Mouse (Mus musculus) embryonic facial prominence, embryonic 10.5 days (tissue): ENCODE measurements around the gene Fgfr2. TPM values are rescaled to one million over a fixed set of nuclear protein-coding genes. Genes with fewer than 3 reads are reported as not detected.

Source experiments
- DNase-seq: peaks from one replicate; pipeline ENCODE4 v3.0.0-alpha.2; 2017; ENCODE audit warnings: low spot score
- H3K27ac ChIP-seq: fragments of 300-500 bp; sonication (generic); replicated peaks from 2 replicates; pipeline ENCODE4 v1.5.1; 2016; ENCODE audit warnings: mild to moderate bottlenecking
- H3K27me3 ChIP-seq: fragments of 300-500 bp; sonication (generic); replicated peaks from 2 replicates; pipeline ENCODE4 v1.6.1; 2016; ENCODE audit warnings: low read depth, mild to moderate bottlenecking; ENCODE audit not compliant: poor library complexity, severe bottlenecking
- H3K36me3 ChIP-seq: fragments of 300-500 bp; sonication (generic); replicated peaks from 2 replicates; pipeline ENCODE4 v1.6.1; 2016; ENCODE audit warnings: mild to moderate bottlenecking, moderate library complexity
- H3K4me1 ChIP-seq: fragments of 300-500 bp; sonication (generic); 2 replicates; pipeline ENCODE4 v1.6.1; 2016
- H3K4me3 ChIP-seq: fragments of 300-500 bp; sonication (generic); 2 replicates; pipeline ENCODE4 v1.5.1; 2016; ENCODE audit warnings: mild to moderate bottlenecking, moderate library complexity
- H3K9me3 ChIP-seq: fragments of 300-500 bp; sonication (generic); 2 replicates; pipeline ENCODE4 v1.6.1; 2016; ENCODE audit warnings: mild to moderate bottlenecking
- WGBS: fragments of 180-500 bp; shearing (Covaris S2); methylation state at CpG from one replicate; pipeline ENCODE4 v1.1.7; 2016; 5-methylcytosine and 5-hydroxymethylcytosine counted together
- polyA plus RNA-seq: library from polyadenylated mRNA; unstranded; fragments of >200 nt; fragmentation: Nextera tagmentation; extraction: Ambion mirVana; gene quantifications from 2 replicates; pipeline ENCODE4 v1.2.1, GENCODE M21; 2016

Gene Fgfr2
- polyA plus RNA-seq, 1 experiment from 2014 or later = 74.3 TPM

DNA sequence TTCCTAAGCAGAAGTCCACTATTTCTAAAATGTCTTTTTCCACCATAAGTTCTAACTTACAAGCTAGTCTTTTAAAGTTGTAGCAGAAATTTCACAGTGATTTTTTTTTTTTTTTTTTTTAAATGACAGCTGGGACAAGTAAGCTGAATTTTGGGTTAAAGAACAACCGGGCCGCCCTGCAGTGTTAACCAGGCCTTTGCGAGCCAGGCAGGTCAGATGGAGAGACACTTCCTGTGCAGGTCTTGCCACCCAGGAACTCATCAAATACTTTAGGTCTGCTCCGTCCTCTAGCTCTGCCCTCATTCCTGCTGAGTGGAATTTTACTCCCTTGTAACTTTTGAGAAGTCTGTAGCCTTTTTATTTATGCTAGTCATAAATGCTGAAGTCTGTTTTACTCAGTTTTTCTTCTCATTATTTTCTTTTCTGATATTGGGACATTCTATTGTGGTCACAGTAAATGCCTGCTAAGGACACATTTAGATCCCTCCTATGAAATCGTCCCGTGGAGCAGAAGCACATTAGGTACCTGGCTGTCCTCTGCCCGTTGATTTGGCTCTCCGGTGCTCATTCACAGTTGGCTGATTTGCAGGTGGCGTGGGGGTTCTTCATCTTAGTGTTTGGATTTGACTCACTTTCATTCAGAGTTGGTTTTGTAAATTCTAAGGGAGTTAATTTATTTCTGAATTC is 2228.1 kb downstream of the Fgfr2 start:
- Histone ChIP-seq H3K9me3 (no peaks in the 10 kb centered on the region), H3K36me3 (peaks cover 29% of the 10 kb centered on the region), H3K4me3 (no peak overlapping the region), H3K27ac (no peak overlapping the region), H3K4me1 (no peaks in the 10 kb centered on the region), H3K27me3 (no peaks in the 10 kb centered on the region)
- no peak for DNase-seq
- 80% methylated on average over 9 of the region's 9 CpGs for WGBS

DNA sequence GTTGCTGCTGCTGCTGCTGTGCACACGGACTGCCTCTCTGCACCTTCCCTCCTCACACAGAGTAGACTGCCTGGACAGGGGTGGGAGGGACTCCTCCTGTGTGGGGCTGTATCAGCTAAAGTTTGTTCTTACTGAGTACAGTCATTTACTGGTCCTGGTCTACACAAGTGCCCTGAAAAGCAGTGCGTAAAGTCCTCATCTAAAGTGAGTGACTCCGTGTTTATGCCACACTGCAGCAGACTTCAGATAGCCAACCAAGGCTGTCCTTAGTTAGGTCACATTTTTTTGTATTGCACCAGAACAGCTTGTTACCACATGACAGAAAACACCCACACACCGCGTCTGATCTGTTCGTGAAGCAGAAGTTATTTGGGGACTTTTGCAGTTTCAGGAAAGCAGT is 2230.2 kb downstream of the Fgfr2 start:
- Histone ChIP-seq H3K36me3 (peaks cover 24% of the 10 kb centered on the region), H3K4me1 (peaks cover 3% of the 10 kb centered on the region), H3K27me3 (no peaks in the 10 kb centered on the region), H3K9me3 (no peaks in the 10 kb centered on the region), H3K27ac (no peak overlapping the region), H3K4me3 (no peak overlapping the region)
- no peak for DNase-seq
- 85% methylated on average over 6 of the region's 6 CpGs for WGBS

DNA sequence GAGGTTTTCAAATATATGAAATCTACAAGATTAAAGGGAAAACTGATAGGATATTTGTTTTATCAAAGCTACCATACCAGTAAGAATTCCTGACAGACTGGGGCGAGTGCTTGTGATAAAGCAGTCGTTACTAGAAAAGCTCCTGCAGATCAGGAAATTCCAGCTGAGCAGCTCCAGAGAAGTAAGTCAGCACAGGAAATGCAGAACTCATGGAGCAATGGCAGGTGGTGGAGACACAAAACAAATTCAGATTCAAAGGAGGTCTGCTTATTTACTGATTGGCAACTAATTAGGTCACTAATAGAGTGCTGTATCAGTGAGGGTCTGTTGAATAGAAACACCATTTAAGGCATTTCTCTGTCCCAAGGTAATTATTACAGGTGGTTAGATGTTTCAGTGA is 2232.3 kb downstream of the Fgfr2 start:
- no peak overlapping the region for H3K4me3 ChIP-seq

DNA sequence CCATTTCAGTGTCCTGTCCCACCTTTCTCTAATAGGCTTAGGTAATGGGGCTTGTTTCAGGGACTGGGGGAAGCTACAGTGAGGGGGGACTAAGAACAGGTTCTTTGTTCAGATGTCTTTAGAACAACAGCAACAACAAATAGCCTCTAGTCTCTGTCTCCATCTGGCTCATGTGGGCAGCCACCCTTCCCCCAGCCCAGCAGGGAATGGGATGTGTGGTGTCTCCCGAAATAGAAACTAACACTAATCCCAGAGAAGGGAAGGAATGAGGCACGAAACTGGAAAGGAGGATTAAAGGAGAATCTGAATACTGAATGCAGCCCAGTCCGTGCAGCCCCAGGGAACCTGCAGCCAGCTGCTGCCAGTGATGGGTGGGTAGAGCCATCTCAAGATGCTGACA is 2235.2 kb downstream of the Fgfr2 start:
- DNase-seq = no peak
- H3K27ac ChIP-seq = no peak overlapping the region
- WGBS = 12% methylated on average over 3 of the region's 3 CpGs
- H3K4me1 ChIP-seq = peaks cover 6% of the 10 kb centered on the region
- H3K4me3 ChIP-seq = no peak overlapping the region
- no peaks in the 10 kb centered on the region for H3K9me3 ChIP-seq
- H3K36me3 ChIP-seq = peaks cover 29% of the 10 kb centered on the region
- H3K27me3 ChIP-seq = no peaks in the 10 kb centered on the region

More for the DNA sequence above, 2232.3 kb downstream of the Fgfr2 start:
- Histone ChIP-seq H3K27me3 (no peaks in the 10 kb centered on the region), H3K27ac (no peak overlapping the region), H3K4me1 (peaks cover 6% of the 10 kb centered on the region), H3K9me3 (no peaks in the 10 kb centered on the region), H3K36me3 (peaks cover 23% of the 10 kb centered on the region)
- 34% methylated on average over 2 of the region's 2 CpGs for WGBS
- no peak for DNase-seq

DNA sequence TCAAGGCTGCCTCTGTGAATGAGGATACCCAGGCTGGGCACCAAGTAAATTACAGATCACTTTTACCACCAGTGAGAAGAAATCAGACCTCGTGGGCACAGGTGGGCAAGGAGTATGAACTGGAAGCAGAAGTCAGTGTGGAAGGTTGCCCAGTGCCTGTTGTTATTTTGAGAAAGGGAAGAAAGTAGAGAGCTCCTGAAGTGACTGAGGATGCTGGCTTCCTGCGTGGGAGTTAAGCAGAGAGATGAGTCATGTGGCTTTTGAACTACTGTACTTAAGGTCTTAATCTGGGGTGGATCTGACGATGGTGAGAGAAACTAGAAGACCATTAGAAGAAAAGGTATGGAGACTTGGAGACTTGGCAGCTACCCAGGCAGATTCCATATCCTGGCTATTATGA is 2236.9 kb downstream of the Fgfr2 start:
- no peak overlapping the region for H3K4me3 ChIP-seq
- peaks cover 6% of the 10 kb centered on the region for H3K4me1 ChIP-seq
- no peak overlapping the region for H3K27ac ChIP-seq
- no peak for DNase-seq
- H3K9me3 ChIP-seq = no peaks in the 10 kb centered on the region
- peaks cover 15% of the 10 kb centered on the region; the same call in 1 of the 2 replicates for H3K36me3 ChIP-seq
- no peaks in the 10 kb centered on the region for H3K27me3 ChIP-seq
- 86% methylated on average over 3 of the region's 3 CpGs for whole genome bisulfite sequencing

DNA sequence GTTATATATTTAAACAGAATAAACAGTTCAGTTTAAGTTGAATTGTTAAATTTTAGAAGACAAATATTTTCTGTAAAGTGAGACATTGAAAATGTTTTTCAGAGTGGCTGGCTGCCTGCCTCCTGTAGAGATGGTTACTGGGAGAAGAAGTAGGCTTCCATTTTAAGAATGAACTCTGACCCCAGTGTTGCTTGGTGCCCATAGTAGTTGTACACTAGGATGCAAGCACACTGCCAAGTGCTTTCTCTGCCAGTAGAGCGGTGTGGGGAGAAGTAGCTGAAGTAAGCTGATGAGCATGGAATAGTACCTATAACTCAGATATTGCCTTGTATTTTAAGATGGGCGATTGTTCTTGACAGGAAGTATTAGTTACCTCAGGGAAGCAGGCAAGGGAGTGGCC is 2239.0 kb downstream of the Fgfr2 start:
- no peak for DNase-seq
- Histone ChIP-seq H3K4me1 (peaks cover 6% of the 10 kb centered on the region), H3K4me3 (no peak overlapping the region), H3K27me3 (no peaks in the 10 kb centered on the region), H3K27ac (no peak overlapping the region), H3K36me3 (peaks cover 24% of the 10 kb centered on the region), H3K9me3 (no peaks in the 10 kb centered on the region)
- 94% methylated on average over 2 of the region's 2 CpGs for WGBS

DNA sequence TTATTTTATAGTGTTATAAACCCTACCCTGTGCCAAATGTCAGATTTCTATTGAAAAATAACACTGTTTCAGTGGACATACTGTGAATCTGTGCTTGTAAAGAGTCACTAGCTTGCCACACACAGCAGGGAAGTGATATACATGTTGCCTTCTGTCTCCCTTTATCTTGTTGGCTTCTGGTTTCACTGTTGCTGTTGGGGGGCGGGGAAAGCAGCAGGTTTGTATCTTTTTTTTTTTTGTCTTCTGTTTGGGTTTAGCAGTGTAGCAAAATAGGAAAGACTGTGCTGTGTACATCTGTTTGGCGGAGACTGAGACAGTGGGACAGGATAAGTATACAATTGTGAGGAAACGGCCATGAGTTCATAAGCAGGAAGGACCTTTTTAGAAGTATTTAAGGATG is 2255.9 kb downstream of the Fgfr2 start:
- Histone ChIP-seq H3K27ac (no peak overlapping the region), H3K27me3 (peaks cover 19% of the 10 kb centered on the region), H3K4me3 (peak overlapping the region; percentile 76; the same call in 1 of the 2 replicates)

DNA sequence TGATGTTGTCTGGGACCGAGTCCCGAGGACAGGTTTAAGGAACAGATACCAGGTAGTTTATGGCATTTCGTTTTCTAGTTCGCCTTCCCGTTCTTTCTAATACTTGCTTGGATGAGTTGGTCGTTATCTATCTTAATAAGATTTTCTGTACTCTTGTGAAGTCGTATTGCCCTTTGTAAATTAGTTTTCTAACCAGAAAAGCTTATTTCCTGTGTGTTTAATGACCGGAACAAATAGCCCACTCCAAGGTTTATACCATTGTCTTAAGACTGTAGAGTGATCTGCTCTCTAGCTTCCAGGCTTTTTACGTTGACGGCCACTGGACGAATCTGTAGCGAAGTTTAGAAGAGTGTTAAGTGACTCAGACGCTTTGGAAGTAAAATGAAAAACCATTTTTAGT is 2256.5 kb downstream of the Fgfr2 start:
- Histone ChIP-seq H3K27me3 (peaks cover 25% of the 10 kb centered on the region), H3K4me1 (peaks cover 17% of the 10 kb centered on the region), H3K4me3 (peak overlapping the region; percentile 76), H3K9me3 (no peaks in the 10 kb centered on the region), H3K27ac (peak overlapping the region; percentile 93), H3K36me3 (no peaks in the 10 kb centered on the region)
- no peak for DNase-seq
- WGBS = 2% methylated on average over 13 of the region's 13 CpGs

More for the DNA sequence above, 2255.9 kb downstream of the Fgfr2 start:
- H3K4me1 ChIP-seq = peaks cover 17% of the 10 kb centered on the region
- no peaks in the 10 kb centered on the region for H3K9me3 ChIP-seq
- no peak for DNase-seq
- H3K36me3 ChIP-seq = no peaks in the 10 kb centered on the region
- 60% methylated on average over 3 of the region's 3 CpGs for WGBS

DNA sequence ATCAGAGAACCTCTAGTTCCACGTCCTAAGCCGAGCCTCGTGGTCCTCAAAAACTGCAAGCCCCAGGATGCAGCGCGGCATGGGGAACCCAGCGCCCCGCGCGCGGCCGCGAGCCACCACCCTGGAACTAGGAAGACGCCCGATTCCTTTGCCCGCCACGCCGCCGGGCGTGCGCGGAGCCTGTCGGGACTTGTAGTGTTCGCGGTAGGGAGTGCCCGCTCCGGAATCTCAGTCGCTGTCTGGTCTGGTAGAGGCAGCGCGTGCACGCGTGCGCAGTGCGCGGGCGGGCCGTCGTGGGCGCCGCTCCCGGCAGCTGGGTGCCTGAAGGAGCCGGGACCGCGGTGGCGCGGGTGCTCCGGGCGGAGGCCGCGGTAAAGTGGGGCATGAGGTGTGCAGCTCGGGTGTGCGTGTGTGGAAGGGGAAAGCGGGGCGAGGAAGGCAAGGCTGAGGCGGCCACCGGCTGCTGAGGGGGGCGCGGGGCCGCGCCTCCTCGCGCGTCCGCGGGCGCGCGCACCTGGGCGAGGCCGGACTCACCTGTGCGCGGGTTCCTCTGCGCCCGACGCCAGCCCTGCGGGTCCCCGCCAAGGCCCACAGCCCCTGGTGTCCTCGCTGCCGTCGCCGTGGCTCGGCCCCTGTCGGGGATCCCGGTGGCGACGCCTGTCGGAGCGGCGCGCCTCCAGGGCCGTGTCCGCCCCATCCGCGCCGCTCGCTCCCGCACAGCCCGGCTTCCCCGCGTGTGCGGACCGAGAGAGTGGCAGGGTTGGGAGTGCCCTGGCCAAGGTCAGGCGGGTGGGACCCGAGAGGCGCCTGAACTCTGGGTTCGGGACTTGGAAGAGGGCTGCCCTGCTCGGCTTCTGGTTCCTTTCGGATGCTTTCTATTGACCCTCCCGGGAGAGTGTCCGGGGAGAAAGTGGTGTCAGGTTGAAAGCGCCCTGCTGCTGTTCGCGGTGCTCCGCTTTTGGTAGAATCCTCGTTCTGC is 2257.2 kb downstream of the Fgfr2 start, which contains the start of gene Plekha1:
Plekha1 (plus strand) TSS at position 144 of the 979 bp plus-strand sequence.
- peak; percentile 98 for DNase-seq
- peaks cover 31% of the 10 kb centered on the region for H3K27me3 ChIP-seq
- no peaks in the 10 kb centered on the region for H3K9me3 ChIP-seq
- peak within 1 kb of the TSS; percentile 93 for H3K27ac ChIP-seq
- H3K36me3 ChIP-seq = no peaks in the 10 kb centered on the region
- H3K4me3 ChIP-seq = peak within 1 kb of the TSS; percentile 76
- peaks cover 22% of the 10 kb centered on the region for H3K4me1 ChIP-seq
- under 1% methylated on average over 113 of the region's 114 CpGs for WGBS

DNA sequence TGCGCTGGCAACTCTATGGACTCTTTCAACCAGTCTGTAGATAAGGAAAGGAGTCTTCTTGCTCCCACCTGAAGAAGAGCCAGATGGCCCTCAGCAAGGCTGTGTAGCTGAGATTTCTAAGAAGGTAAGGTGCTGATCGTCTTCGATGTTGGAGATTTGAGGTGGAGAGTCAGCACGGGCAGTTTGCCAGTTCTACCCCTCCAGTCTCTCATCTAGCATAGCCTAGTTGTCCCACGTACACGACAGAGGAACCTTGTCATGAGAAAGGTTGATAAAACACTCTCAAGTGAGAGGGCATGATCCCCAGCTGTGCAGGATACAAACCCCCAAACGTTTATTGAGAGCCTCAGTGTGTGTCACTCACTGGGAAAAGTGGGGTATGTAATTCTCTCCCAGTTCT is 2258.4 kb downstream of the Fgfr2 start:
- H3K27me3 ChIP-seq = peaks cover 41% of the 10 kb centered on the region
- no peak for DNase-seq
- H3K9me3 ChIP-seq = no peaks in the 10 kb centered on the region
- no peaks in the 10 kb centered on the region for H3K36me3 ChIP-seq
- no peak overlapping the region for H3K4me3 ChIP-seq
- WGBS = 82% methylated on average over 7 of the region's 7 CpGs
- peaks cover 34% of the 10 kb centered on the region for H3K4me1 ChIP-seq
- no peak overlapping the region for H3K27ac ChIP-seq

DNA sequence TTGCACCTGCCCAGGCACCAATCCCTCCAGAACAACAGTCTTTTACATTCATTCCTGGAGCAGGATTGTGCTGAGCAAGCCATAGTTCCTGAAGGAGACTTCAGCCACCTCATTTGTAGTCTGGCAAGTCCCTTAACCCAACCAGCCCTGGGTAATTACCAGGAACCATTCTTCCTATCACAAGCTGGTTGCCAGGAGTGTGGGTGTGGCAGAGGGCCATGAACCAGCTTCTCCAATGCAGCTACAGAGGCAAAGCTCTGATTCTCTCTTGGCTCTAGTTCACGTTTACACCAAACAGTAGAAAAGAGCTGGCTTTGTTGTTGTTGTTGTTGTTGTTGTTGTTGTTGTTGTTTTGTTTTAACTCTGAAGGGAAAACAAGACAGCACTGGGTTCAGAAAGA is 2260.6 kb downstream of the Fgfr2 start:
- peaks cover 35% of the 10 kb centered on the region for H3K4me1 ChIP-seq
- no peak overlapping the region for H3K27ac ChIP-seq
- H3K27me3 ChIP-seq = peaks cover 45% of the 10 kb centered on the region
- no peaks in the 10 kb centered on the region for H3K36me3 ChIP-seq
- DNase-seq = no peak
- no peak overlapping the region for H3K4me3 ChIP-seq
- no peaks in the 10 kb centered on the region for H3K9me3 ChIP-seq
- WGBS = 62% methylated on average over 1 of the region's 1 CpGs

DNA sequence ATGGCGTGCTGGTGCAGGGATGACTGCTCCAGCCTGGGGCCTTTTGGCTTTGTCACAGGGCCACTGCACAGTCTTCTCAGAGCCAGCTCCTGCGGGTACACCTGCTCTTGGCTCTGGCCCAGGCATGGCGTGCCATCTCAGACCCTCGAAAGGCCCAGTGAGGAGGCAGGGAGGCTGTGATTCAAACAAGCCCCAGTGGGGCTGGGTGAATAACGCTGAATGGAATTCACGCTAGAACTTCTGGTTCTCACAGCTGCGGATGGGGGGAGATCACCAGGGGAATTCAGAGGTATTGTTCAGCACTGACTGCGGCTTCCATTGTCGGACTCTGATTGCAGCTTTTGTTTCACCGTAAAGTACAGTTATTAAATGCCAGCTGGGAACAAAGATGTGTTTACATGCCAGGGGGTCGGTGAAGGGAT is 2262.4 kb downstream of the Fgfr2 start:
- H3K27me3 ChIP-seq = peaks cover 45% of the 10 kb centered on the region
- H3K27ac ChIP-seq = peak overlapping the region; percentile 59; the same call in 1 of the 2 replicates
- no peaks in the 10 kb centered on the region for H3K9me3 ChIP-seq
- 30% methylated on average over 11 of the region's 11 CpGs for WGBS
- DNase-seq = no peak
- H3K4me3 ChIP-seq = no peak overlapping the region
- H3K4me1 ChIP-seq = peaks cover 21% of the 10 kb centered on the region
- no peaks in the 10 kb centered on the region for H3K36me3 ChIP-seq
